Mouse (Mus musculus): ENCODE measurements around the gene Gm8246. TPM values are rescaled to one million over a fixed set of nuclear protein-coding genes. Genes with fewer than 3 reads are reported as not detected.
"Not testable (repeated sequence)": the region's sequence is repeated elsewhere in the genome, so short reads cannot be mapped to it uniquely, and the experiment has no call there.

The Gm8246 gene
- total RNA-seq (2014; rRNA removed) (not detected in 2 replicates), polyA plus RNA-seq (2012; rRNA removed) (not detected in 2 replicates)

GRCm38 (mm10) chr14:5477730-5478129, at the start of gene Gm8246:
Gene Gm8246 (minus strand): TSS chr14:5477830.
- H3K36me3 ChIP-seq (ENCODE audit: control insufficient read depth, insufficient read depth, low read length); H3K4me1 ChIP-seq (ENCODE audit: control insufficient read depth, insufficient read depth, low read length); H3K9ac ChIP-seq (ENCODE audit: low read depth, low read length); H3K27ac ChIP-seq (replicated peaks; ENCODE audit: insufficient read depth, low read depth, low read length); H3K79me2 ChIP-seq (ENCODE audit: control insufficient read depth, insufficient read depth, low read length); H3K27me3 ChIP-seq (ENCODE audit: control insufficient read depth, insufficient read depth, low read length); H3K4me3 ChIP-seq (ENCODE audit: insufficient read depth, low read depth, low read length); DNase-seq (ENCODE audit: extremely low read depth, low read depth, low spot score): not testable (repeated sequence)
- WGBS, result no CpG with 5 or more reads among the region's 3 CpGs

DNA sequence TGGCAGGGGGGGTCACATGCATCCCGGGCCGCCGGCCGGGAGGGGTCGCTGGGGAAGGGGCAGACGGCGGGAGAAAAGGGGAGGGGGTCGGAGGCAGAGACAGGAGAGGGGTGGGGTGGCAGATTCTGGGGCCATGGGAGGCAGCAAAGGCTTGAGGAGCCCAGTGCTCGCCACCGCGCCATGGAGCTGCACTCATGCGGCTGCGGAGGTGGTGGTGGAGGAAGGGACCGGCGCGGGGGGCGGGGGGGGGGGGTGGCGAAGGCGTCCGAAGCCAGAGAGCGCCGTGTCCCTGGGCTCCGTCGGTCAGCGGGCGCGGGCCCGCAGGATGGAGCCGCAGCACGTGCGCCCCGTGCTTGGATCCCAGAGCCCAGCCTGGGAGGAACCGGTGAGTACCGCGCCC, 23.7 kb upstream of the Gm8246 start, which contains the start of gene Gm3488:
Gene Gm3488 (plus strand): TSS at position 301 of the 400 bp plus-strand sequence.
- not testable (repeated sequence) for H3K9ac ChIP-seq (ENCODE audit: low read depth, low read length); DNase-seq (ENCODE audit: extremely low read depth, low read depth, low spot score); H3K79me2 ChIP-seq (ENCODE audit: control insufficient read depth, insufficient read depth, low read length); H3K27ac ChIP-seq (replicated peaks; ENCODE audit: insufficient read depth, low read depth, low read length); H3K36me3 ChIP-seq (ENCODE audit: control insufficient read depth, insufficient read depth, low read length); H3K4me3 ChIP-seq (ENCODE audit: insufficient read depth, low read depth, low read length); H3K27me3 ChIP-seq (ENCODE audit: control insufficient read depth, insufficient read depth, low read length); H3K4me1 ChIP-seq (ENCODE audit: control insufficient read depth, insufficient read depth, low read length)
- no CpG with 5 or more reads among the region's 35 CpGs for WGBS

GRCm38 (mm10) chr14:5483907-5484306, 6.3 kb upstream of the Gm8246 start, which contains the start of gene Gm3187:
Gene Gm3187 (plus strand): TSS chr14:5484207.
- not testable (repeated sequence) for DNase-seq (ENCODE audit: extremely low read depth, low read depth, low spot score); H3K4me3 ChIP-seq (ENCODE audit: insufficient read depth, low read depth, low read length); H3K79me2 ChIP-seq (ENCODE audit: control insufficient read depth, insufficient read depth, low read length); H3K27me3 ChIP-seq (ENCODE audit: control insufficient read depth, insufficient read depth, low read length); H3K9ac ChIP-seq (ENCODE audit: low read depth, low read length); H3K36me3 ChIP-seq (ENCODE audit: control insufficient read depth, insufficient read depth, low read length); H3K4me1 ChIP-seq (ENCODE audit: control insufficient read depth, insufficient read depth, low read length); H3K27ac ChIP-seq (replicated peaks; ENCODE audit: insufficient read depth, low read depth, low read length)
- 88% methylated on average over 5 of the region's 5 CpGs for WGBS

DNA sequence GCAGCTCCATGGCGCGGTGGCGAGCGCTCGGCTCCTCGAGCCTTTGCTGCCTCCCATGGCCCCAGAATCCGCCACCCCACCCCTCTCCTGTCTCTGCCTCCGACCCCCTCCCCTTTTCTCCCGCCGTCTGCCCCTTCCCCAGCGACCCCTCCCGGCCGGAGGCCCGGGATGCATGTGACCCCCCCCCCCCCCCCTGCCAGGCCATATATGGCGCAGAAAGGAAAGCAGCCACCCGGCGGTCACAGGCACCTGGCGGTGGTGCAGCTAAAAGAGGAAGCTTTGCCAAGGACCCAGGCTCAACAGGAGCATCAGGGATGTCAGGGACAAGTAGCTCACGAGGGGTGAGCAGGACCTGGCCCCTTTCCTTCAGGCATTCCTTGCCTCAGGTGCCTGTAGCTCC, 17.2 kb downstream of the Gm8246 start:
- H3K9ac ChIP-seq (ENCODE audit: low read depth, low read length); H3K4me3 ChIP-seq (ENCODE audit: insufficient read depth, low read depth, low read length); H3K27ac ChIP-seq (replicated peaks; ENCODE audit: insufficient read depth, low read depth, low read length); H3K79me2 ChIP-seq (ENCODE audit: control insufficient read depth, insufficient read depth, low read length); H3K36me3 ChIP-seq (ENCODE audit: control insufficient read depth, insufficient read depth, low read length); H3K27me3 ChIP-seq (ENCODE audit: control insufficient read depth, insufficient read depth, low read length); H3K4me1 ChIP-seq (ENCODE audit: control insufficient read depth, insufficient read depth, low read length); DNase-seq (ENCODE audit: extremely low read depth, low read depth, low spot score): not testable (repeated sequence)
- no CpG with 5 or more reads among the region's 19 CpGs for WGBS

DNA sequence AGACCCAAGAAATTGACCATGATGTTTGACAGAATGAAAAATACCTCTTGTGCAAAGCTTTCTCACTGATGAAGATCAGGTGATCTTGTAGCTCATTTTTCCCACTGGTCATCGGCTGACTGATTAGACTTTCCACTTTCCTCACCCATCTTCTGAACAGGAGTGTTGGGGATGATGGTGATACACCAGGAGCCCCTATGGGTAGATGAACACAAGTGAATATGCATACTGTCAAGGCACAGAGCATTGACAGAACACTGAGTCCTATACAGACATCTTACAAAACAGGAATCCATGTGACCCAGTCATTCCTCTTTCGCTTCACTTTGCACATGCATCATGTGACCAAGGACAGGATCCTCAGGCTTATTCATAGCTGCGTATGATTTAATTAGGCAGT, 22.3 kb downstream of the Gm8246 start, which contains the start of gene Gm3194:
Gene Gm3194 (minus strand): TSS at position 101 of the 400 bp plus-strand sequence.
- H3K36me3 ChIP-seq (ENCODE audit: control insufficient read depth, insufficient read depth, low read length); H3K9ac ChIP-seq (ENCODE audit: low read depth, low read length); H3K4me1 ChIP-seq (ENCODE audit: control insufficient read depth, insufficient read depth, low read length); H3K79me2 ChIP-seq (ENCODE audit: control insufficient read depth, insufficient read depth, low read length); H3K27ac ChIP-seq (replicated peaks; ENCODE audit: insufficient read depth, low read depth, low read length); DNase-seq (ENCODE audit: extremely low read depth, low read depth, low spot score); H3K27me3 ChIP-seq (ENCODE audit: control insufficient read depth, insufficient read depth, low read length); H3K4me3 ChIP-seq (ENCODE audit: insufficient read depth, low read depth, low read length): not testable (repeated sequence)
- WGBS, result no CpG with 5 or more reads among the region's 3 CpGs

Other genes starting within 250 kb of the Gm8246 start
- gene Gm3526, start 217.2 kb downstream of the Gm8246 start, total RNA-seq (2014; rRNA removed), result not detected in 2 replicates
- gene Gm3526, start 217.2 kb downstream of the Gm8246 start, polyA plus RNA-seq (2012; rRNA removed), result not detected in 2 replicates
- gene Gm3542, start 142.9 kb downstream of the Gm8246 start, total RNA-seq (2014; rRNA removed), result not detected in 2 replicates
- gene Gm3542, start 142.9 kb downstream of the Gm8246 start, polyA plus RNA-seq (2012; rRNA removed), result not detected in 2 replicates
- not detected in 2 replicates for gene Gm3500, start 88.8 kb downstream of the Gm8246 start, total RNA-seq (2014; rRNA removed)
- gene Gm3500, start 88.8 kb downstream of the Gm8246 start, polyA plus RNA-seq (2012; rRNA removed), result not detected in 2 replicates
- gene Gm3194, start 22.4 kb downstream of the Gm8246 start, total RNA-seq (2014; rRNA removed), result not detected in 2 replicates
- gene Gm3194, start 22.4 kb downstream of the Gm8246 start, polyA plus RNA-seq (2012; rRNA removed), result not detected in 2 replicates
- gene Gm3187, start 6.4 kb upstream of the Gm8246 start, total RNA-seq (2014; rRNA removed), result not detected in 2 replicates
- gene Gm3187, start 6.4 kb upstream of the Gm8246 start, polyA plus RNA-seq (2012; rRNA removed), result not detected in 2 replicates
- not detected in 2 replicates for gene Gm3488, start 23.8 kb upstream of the Gm8246 start, total RNA-seq (2014; rRNA removed)
- gene Gm3488, start 23.8 kb upstream of the Gm8246 start, polyA plus RNA-seq (2012; rRNA removed), result not detected in 2 replicates
- gene Gm3532, start 60.7 kb upstream of the Gm8246 start, total RNA-seq (2014; rRNA removed), result not detected in 2 replicates
- not detected in 2 replicates for gene Gm3532, start 60.7 kb upstream of the Gm8246 start, polyA plus RNA-seq (2012; rRNA removed)
- gene Gm8265, start 155.2 kb upstream of the Gm8246 start, total RNA-seq (2014; rRNA removed), result not detected in 2 replicates
- not detected in 2 replicates for gene Gm8265, start 155.2 kb upstream of the Gm8246 start, polyA plus RNA-seq (2012; rRNA removed)
- not detected in 2 replicates for gene Gm9603, start 209.6 kb upstream of the Gm8246 start, total RNA-seq (2014; rRNA removed)
- gene Gm9603, start 209.6 kb upstream of the Gm8246 start, polyA plus RNA-seq (2012; rRNA removed), result not detected in 2 replicates